Mouse (Mus musculus) midbrain, postnatal 0 days (tissue): ENCODE results near the gene Farp1. TPM values are rescaled to one million over a fixed set of nuclear protein-coding genes. Genes with fewer than 3 reads are reported as not detected.

Experiments
- ATAC-seq: fragments of 200-750 bp; cut with Nextera tagmentation; 2 replicates; pipeline ENCODE4 v1.8.0; 2017; ENCODE audit warnings: moderate number of reproducible peaks, mild to moderate bottlenecking, moderate TSS enrichment, moderate library complexity; ENCODE audit not compliant: low FRiP score
- DNase-seq: peaks from one replicate; pipeline ENCODE4 v3.0.0-alpha.2; 2015; ENCODE audit warnings: low spot score
- H3K27ac ChIP-seq: fragments of 300-500 bp; sonication (generic); 2 replicates; pipeline ENCODE4 v1.5.1; 2014; ENCODE audit warnings: low read depth, mild to moderate bottlenecking, low read length, mixed read lengths
- H3K27me3 ChIP-seq: fragments of 300-500 bp; sonication (generic); 2 replicates; pipeline ENCODE4 v1.6.1; 2014; ENCODE audit warnings: low read length, control low read depth, mixed read lengths; ENCODE audit not compliant: insufficient read depth
- H3K36me3 ChIP-seq: fragments of 300-500 bp; sonication (generic); 2 replicates; pipeline ENCODE4 v1.6.1; 2014; ENCODE audit warnings: low read length, control low read depth, mixed read lengths; ENCODE audit not compliant: insufficient read depth
- H3K4me1 ChIP-seq: fragments of 300-500 bp; sonication (generic); 2 replicates; pipeline ENCODE4 v1.6.1; 2014; ENCODE audit warnings: mild to moderate bottlenecking, control low read depth, antibody characterized with exemption, low read length, mixed read lengths; ENCODE audit not compliant: insufficient read depth
- H3K4me2 ChIP-seq: fragments of 300-500 bp; sonication (generic); 2 replicates; pipeline ENCODE4 v1.6.1; 2014; ENCODE audit warnings: low read depth, mild to moderate bottlenecking, low read length, mixed read lengths; ENCODE audit not compliant: poor library complexity, severe bottlenecking
- H3K4me3 ChIP-seq: fragments of 300-500 bp; sonication (generic); 2 replicates; pipeline ENCODE4 v1.5.1; 2014; ENCODE audit warnings: low read depth, mild to moderate bottlenecking, low read length, moderate library complexity
- H3K9ac ChIP-seq: fragments of 300-500 bp; sonication (generic); replicated peaks from 2 replicates; pipeline ENCODE4 v1.6.1; 2014; ENCODE audit warnings: mild to moderate bottlenecking, low read length, moderate library complexity, mixed read lengths; ENCODE audit not compliant: poor library complexity, severe bottlenecking
- H3K9me3 ChIP-seq: fragments of 300-500 bp; sonication (generic); 2 replicates; pipeline ENCODE4 v1.6.1; 2016; ENCODE audit warnings: low read length, control low read depth
- CTCF ChIP-seq: IDR thresholded peaks from 2 replicates; pipeline ENCODE4 v1.5.1; 2016; ENCODE audit warnings: antibody characterized with exemption, mild to moderate bottlenecking
- WGBS: fragments of 180-500 bp; shearing (Covaris S2); extraction: QIAGEN DNeasy Blood & Tissue Kit; methylation state at CpG from one replicate; pipeline ENCODE4 v1.1.7; 2014; 5-methylcytosine and 5-hydroxymethylcytosine counted together
- polyA plus RNA-seq: library from polyadenylated mRNA; unstranded; fragments of >200 nt; fragmentation: Nextera tagmentation; extraction: Ambion mirVana; gene quantifications from 2 replicates; pipeline ENCODE4 v1.2.1, GENCODE M21; 2015
- total RNA-seq: library from RNA; depleted of rRNA; stranded (reverse); fragments of >200 nt; gene quantifications from 2 replicates; pipeline ENCODE4 v1.2.3, GENCODE M21; 2014

Gene Farp1
- total and polyA plus RNA-seq, 2 experiments from 2014 or later: 41.8 to 113 TPM

- DNase-seq (no peak), ATAC-seq (no peak)
- WGBS: 76% methylated on average over 9 of the region's 9 CpGs
- Histone ChIP-seq H3K4me2 (no peak overlapping the region), H3K4me3 (no peak overlapping the region), H3K9me3 (no peaks in the 10 kb centered on the region), H3K4me1 (no peaks in the 10 kb centered on the region), H3K9ac (no peak overlapping the region), H3K36me3 (no peaks in the 10 kb centered on the region), H3K27me3 (no peaks in the 10 kb centered on the region), H3K27ac (no peak overlapping the region)
- no peak for TF ChIP-seq CTCF
These were observed 145.6 kb downstream of the Farp1 start for GRCm38 (mm10) chr14:121180611-121181010.

- Histone ChIP-seq H3K9ac (no peak overlapping the region), H3K27me3 (no peaks in the 10 kb centered on the region), H3K4me2 (no peak overlapping the region), H3K27ac (no peak overlapping the region), H3K36me3 (no peaks in the 10 kb centered on the region), H3K4me3 (no peak overlapping the region), H3K4me1 (no peaks in the 10 kb centered on the region), H3K9me3 (no peaks in the 10 kb centered on the region)
- ATAC-seq (no peak), DNase-seq (no peak)
- WGBS: 73% methylated on average over 4 of the region's 4 CpGs
- TF ChIP-seq CTCF: no peak
These were observed 146.8 kb downstream of the Farp1 start for GRCm38 (mm10) chr14:121181798-121182197.

GRCm38 (mm10) chr14:121182967-121183366 lies 148.0 kb downstream of the Farp1 start:
- Histone ChIP-seq H3K9me3 (no peaks in the 10 kb centered on the region), H3K27me3 (no peaks in the 10 kb centered on the region), H3K4me3 (no peak overlapping the region), H3K4me2 (no peak overlapping the region), H3K4me1 (no peaks in the 10 kb centered on the region), H3K9ac (no peak overlapping the region), H3K36me3 (no peaks in the 10 kb centered on the region), H3K27ac (no peak overlapping the region)
- ATAC-seq (no peak), DNase-seq (no peak)
- 80% methylated on average over 8 of the region's 8 CpGs for WGBS
- no peak for TF ChIP-seq CTCF

GRCm38 (mm10) chr14:121183414-121184130 lies 148.6 kb downstream of the Farp1 start:
- no peak for ATAC-seq
- Histone ChIP-seq H3K9me3 (no peaks in the 10 kb centered on the region), H3K4me3 (no peak overlapping the region), H3K36me3 (no peaks in the 10 kb centered on the region), H3K4me2 (no peak overlapping the region), H3K9ac (no peak overlapping the region), H3K27ac (no peak overlapping the region), H3K4me1 (no peaks in the 10 kb centered on the region), H3K27me3 (no peaks in the 10 kb centered on the region)
- DNase-seq: no peak
- TF ChIP-seq CTCF: no peak
- 66% methylated on average over 8 of the region's 8 CpGs for WGBS

GRCm38 (mm10) chr14:121184351-121184750 lies 149.4 kb downstream of the Farp1 start:
- H3K36me3 ChIP-seq: no peaks in the 10 kb centered on the region
- H3K4me3 ChIP-seq: no peak overlapping the region
- H3K4me1 ChIP-seq: no peaks in the 10 kb centered on the region
- no peak overlapping the region for H3K27ac ChIP-seq
- no peak for TF ChIP-seq CTCF
- H3K9ac ChIP-seq: no peak overlapping the region
- ATAC-seq (no peak), DNase-seq (no peak)
- 94% methylated on average over 8 of the region's 8 CpGs for WGBS
- no peaks in the 10 kb centered on the region for H3K9me3 ChIP-seq
- H3K27me3 ChIP-seq: no peaks in the 10 kb centered on the region
- no peak overlapping the region for H3K4me2 ChIP-seq

- DNase-seq: no peak
- 90% methylated on average over 8 of the region's 8 CpGs for whole genome bisulfite sequencing
- H3K36me3 ChIP-seq: no peaks in the 10 kb centered on the region
- ATAC-seq: no peak
- no peak overlapping the region for H3K4me2 ChIP-seq
- no peaks in the 10 kb centered on the region for H3K27me3 ChIP-seq
- no peak overlapping the region for H3K9ac ChIP-seq
- no peak overlapping the region for H3K27ac ChIP-seq
- H3K4me1 ChIP-seq: no peaks in the 10 kb centered on the region
- no peak for TF ChIP-seq CTCF
- no peaks in the 10 kb centered on the region for H3K9me3 ChIP-seq
- H3K4me3 ChIP-seq: no peak overlapping the region
These were observed 151.4 kb downstream of the Farp1 start for GRCm38 (mm10) chr14:121186402-121186894.
